Mouse (Mus musculus) kidney, postnatal 4 days (tissue): ENCODE results near the gene Dnal4.

Experiments used
- DNase-seq, 2 experiments: peaks; one replicate each; pipeline ENCODE4 v3.0.0; 2021; ENCODE audit warnings: mixed read lengths in 2 of 2

The Dnal4 gene

GRCm38 (mm10) chr15:79731554-79731953 lies 46.1 kb downstream of the Dnal4 start:
- no peak for DNase-seq

GRCm38 (mm10) chr15:79728731-79729388 lies 48.8 kb downstream of the Dnal4 start:
- no peak for DNase-seq

GRCm38 (mm10) chr15:79728311-79728710 lies 49.3 kb downstream of the Dnal4 start:
- no peak for DNase-seq

- DNase-seq, result no peak
Measured at GRCm38 (mm10) chr15:79727840-79728239, 49.8 kb downstream of the Dnal4 start.

GRCm38 (mm10) chr15:79725190-79725789 lies 52.4 kb downstream of the Dnal4 start:
- DNase-seq, result no peak

- DNase-seq, result peak; percentile 60 to 73
Measured at GRCm38 (mm10) chr15:79723439-79723838, 54.2 kb downstream of the Dnal4 start.

- DNase-seq, result no peak
Measured at GRCm38 (mm10) chr15:79720796-79721195, 56.9 kb downstream of the Dnal4 start.

- no peak for DNase-seq
Measured at GRCm38 (mm10) chr15:79720267-79720666, 57.4 kb downstream of the Dnal4 start.

GRCm38 (mm10) chr15:79716710-79717109 lies 60.9 kb downstream of the Dnal4 start:
- no peak for DNase-seq

- no peak for DNase-seq
Measured at GRCm38 (mm10) chr15:79715646-79716045, 62.0 kb downstream of the Dnal4 start.
